Mouse (Mus musculus): ENCODE results near the gene Sptb.

The Sptb gene

DNA sequence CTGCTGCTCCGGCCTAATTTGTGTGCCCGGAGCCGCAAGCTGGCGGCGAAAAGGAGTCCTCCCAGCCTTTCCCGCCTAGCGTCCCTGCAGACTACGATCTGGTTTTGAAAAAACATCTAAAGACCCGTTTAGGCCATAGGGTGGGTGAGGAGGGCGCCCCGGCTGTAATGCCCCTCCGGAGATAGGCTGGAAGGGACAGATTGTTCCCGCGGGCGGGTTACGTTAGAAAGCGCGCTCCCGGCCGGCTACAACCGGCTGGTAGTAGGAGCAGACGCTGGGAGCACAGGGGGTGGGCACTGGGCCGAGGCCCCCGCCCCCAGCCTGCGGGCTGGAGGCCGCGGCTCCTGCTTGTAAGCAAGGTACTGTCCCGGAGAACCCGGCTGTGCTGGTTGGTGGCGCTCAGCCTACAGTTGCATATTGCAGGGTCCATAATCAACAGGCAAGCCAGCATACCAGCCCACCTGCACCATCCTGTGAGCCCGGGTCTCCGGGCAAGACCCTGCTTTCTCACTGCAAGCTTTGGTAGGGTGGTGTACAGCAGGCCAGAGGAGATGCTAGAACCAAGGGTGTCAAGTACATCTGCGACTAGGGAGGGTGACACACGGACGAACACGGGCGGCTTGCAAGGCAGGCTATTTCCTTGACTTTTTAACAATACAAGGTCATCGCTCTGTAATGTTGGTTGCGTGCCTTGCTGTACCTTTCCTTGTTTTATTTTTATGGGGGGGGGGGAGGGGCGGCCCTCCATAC is at the start of gene Sptb:
Gene Sptb, minus strand, starts transcription at position 197 of the 750 bp plus-strand sequence.
- DNase-seq (ENCODE audit: low read depth in 1 of 2, low spot score in 2 of 2), result no peak

DNA sequence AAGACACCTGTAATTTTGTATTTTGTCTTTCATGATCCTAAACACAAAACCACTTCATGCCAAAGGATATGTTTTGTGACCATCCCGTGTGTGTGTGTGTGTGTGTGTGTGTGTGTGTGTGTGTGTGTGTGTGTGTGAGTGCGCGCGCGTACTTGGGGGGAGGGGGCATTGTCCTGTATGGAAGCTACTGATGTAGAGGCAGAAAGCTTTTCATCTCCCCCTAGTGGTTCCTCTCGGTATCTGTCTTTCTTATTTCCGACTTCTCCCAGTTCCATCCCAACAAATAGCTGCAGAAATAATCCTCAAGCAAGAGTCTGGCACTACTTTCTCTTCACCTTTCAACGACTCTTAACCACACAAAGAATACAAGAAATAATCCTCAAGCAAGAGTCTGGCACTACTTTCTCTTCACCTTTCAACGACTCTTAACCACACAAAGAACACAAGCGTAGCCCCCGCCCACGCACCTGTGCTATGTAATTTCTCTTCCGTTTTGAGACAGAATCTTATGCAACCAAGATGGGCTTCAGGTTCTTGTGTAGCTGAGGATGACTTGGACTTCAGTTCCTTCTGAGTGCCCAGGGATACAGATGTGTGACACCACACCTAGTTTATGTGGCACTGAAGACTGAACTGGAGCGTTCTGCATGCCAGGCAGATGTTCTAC is 42.4 kb upstream of the Sptb start:
- no peak for DNase-seq (ENCODE audit: low read depth in 1 of 2, low spot score in 2 of 2)

DNA sequence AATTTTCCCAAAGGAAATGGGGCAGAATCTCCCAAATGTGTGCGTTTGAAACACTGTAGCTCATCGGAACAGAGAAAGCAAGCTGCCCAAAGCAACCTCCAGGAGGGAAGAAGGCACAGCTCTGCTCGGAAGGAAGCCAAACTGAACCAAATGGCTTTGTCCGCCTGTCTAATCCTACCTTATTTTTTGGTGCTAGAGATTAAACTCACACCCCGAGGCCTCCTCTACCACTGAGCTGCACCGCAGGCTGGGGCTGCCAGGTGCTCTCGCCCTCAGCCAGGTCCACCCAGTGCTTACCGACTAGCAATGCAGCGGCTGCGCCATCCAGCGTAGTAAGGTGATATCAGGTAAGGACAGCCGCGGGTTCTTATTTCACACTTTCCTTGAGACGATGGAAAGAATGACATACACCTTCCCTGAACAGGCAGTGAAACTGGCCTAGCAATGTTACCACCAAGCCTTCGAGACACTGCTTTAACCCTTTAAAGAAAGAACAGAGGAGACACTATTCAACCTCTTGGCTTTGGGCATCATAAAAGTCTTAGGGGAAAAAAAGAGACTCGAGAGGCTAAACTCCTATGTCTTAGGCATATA is 40.6 kb upstream of the Sptb start:
- DNase-seq (ENCODE audit: low read depth in 1 of 2, low spot score in 2 of 2), result no peak

DNA sequence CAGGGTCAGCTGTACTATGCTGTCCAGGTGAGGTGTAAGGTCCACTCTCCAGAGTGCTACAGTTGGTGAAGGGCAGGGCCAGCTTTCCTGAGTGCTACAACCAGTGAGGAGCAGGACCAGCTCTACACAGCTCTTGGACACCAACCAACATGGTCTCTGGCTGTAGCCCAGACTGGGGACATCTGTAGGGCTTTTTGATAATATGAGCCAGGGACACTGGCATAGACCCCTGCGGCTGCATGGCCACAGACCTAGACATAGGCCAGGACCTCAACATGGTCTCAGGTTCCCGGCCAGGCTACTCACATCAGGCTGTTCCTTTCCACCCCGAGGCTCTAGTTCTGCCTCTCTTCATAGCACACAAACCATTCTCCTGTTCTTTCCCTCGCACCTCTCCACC is 17.6 kb upstream of the Sptb start:
- no peak for DNase-seq (ENCODE audit: low read depth in 1 of 2, low spot score in 2 of 2)

DNA sequence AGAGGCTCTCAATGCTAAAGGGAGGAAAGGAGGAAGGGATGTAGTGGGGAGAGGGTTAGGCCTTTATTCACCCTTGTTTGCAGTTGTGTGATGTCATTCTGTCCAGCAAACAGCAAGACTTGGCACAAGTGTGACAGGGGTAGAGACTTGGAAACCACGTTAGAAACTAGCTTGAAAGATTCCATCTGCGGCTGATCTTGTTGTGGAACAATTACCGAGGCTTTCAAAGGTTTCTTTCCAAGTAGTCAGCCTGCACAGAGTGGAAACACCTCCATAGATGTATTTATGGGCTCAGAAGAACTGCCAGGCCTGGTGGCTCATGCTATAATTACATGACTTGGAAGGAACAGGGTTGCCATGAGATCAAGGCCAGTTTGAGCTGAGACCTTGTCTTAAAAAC is 11.7 kb upstream of the Sptb start:
- no peak for DNase-seq (ENCODE audit: low read depth in 1 of 2, low spot score in 2 of 2)

DNA sequence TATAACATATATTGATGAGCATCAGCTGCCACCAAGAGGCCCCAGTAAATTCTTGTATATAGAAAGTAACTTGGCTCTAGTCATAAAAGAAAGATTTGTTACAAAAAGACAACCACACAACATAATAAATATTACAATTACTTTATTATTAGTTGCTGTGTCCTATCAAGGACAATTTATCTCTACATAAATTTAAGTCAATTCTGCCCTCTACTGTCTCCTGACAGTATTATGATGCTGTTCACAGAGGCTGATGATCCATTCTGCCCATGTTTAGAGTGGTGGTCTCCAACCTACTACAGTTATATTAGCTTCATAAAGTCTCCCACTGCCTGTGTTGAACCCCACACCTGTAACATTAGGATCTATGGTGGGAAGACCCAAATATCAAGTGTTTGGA is 10.2 kb upstream of the Sptb start:
- DNase-seq (ENCODE audit: low read depth in 1 of 2, low spot score in 2 of 2), result no peak

DNA sequence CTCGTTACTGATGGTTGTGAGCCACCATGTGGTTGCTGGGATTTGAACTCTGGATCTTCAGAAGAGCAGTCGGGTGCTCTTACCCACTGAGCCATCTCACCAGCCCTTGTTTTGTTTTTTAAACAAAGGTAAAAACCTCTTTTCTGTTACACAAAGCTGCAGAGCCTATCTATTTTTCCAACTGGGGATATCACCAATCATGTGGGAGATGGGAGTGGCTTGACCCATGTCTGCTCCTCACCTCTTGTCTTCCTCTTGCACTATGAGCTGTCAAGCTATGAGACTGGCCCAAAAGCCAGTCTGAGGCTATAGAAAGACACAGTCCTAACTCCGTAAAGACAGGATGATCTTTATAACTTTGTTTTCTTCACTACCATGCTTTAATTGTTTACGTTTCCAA is 8.0 kb upstream of the Sptb start:
- DNase-seq (ENCODE audit: low read depth in 1 of 2, low spot score in 2 of 2), result no peak

DNA sequence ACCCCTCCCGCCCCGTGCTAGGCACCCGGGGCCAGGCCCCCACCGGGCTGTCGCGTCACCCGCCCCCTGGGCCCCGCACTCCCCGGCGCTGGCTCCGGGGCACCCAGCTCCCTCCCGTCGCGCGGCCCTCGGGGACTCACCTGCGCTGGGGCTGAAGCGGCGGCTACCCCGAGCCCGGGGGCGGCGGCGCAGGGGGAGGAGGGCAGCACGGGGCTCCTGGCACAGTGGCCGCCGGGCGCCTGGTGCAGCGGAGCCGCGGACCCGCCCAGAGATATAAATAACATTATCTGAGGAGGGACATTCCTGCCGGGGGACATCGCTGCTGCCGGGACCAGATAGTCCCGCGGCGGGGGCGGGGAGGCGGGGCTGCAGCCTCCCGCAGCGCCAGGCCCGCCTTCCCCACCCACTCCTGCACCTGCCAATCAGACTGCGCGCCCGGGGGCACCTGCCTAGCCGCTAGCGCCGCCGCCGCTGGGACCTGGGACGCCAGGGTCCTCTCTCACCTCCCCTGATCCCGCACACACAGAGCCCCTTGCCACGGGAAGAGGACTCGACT is 474 bp downstream of the Sptb start:
- no peak for DNase-seq (ENCODE audit: low read depth in 1 of 2, low spot score in 2 of 2)

DNA sequence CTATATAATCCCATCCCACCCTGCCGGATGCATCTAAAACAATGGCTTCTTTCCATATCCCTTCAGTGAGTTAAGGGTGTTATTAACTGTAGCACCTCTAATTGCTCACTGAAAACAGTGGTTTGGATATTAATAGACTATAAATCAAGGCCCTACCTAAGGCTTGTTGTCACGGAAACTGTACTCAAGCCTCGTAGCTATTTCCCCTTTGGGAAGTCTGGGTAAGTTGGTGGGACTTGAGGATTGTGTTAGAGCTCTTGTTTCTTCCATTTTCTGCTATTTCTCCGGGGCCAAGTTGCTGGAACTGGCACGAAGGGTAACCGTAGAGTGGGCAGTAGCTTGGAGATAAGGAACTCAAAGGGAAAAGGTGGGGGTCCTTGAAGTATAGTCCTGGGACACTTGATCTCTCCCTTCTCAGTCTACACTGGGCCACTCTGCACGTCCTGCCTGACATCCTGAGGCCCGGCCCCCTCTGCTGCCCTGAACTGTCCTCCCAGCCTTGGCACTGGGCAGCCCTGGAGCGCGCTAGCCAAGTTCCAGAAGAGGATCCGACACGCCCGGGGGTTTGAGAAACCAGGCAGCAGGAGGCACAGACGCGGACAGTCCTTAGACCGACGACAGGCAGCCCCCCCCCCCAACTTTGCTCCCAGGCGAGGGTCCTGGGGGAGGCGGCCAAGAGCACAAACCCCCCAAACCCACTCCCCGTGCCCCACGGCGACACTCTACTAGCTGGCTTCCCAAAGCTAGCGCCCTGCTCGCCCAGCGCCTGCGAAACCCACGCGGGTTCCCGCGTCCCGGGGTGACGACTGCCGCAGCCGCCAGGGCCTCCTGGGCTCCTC is 1.2 kb downstream of the Sptb start:
- no peak for DNase-seq (ENCODE audit: low read depth in 1 of 2, low spot score in 2 of 2)

DNA sequence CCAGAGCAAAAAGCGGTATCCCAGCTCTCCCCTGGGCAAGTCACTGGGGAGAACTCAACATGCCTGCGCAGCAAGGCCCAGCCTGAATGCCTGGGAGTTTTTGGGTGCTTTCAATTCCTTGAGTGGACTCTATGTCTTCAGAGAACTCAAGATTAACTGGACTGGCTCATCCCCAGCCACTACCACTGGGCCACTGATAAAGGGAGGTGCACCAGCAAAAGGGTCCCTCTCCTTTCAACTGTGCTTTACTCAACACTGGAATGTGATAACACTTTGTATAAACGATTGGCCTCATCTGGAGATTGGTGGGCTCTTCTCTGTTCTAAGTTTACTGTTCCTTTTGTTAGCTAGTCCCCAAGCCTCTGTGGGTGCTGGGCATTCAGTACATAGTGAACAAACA is 2.2 kb downstream of the Sptb start:
- DNase-seq (ENCODE audit: low read depth in 1 of 2, low spot score in 2 of 2), result no peak

DNA sequence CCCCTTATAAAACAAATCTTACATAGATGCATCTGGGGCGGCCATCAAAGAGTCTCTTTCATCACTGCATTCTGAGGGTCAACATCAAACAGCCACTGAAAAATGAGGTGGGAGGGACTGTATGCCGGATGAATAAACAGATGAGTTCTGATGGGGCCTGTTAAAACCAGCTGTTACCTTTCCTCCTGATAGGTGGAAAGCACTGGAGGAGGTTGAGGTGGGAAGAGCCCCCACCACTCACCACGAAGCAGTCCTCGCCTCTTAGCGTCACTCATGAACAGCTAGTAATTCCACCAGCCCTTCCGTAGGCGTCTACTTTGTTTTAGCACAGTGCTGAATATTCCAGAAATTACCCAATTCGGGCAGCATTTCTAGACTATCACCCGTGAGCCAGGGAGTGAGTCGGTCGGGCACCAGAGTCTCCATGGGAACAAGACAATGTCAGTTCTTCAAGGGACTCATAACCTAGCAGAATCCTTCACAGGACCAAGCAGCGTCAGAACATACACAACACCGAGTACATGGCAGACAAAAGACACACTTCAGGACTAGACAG is 13.9 kb downstream of the Sptb start:
- no peak for DNase-seq (ENCODE audit: low read depth in 1 of 2, low spot score in 2 of 2)

DNA sequence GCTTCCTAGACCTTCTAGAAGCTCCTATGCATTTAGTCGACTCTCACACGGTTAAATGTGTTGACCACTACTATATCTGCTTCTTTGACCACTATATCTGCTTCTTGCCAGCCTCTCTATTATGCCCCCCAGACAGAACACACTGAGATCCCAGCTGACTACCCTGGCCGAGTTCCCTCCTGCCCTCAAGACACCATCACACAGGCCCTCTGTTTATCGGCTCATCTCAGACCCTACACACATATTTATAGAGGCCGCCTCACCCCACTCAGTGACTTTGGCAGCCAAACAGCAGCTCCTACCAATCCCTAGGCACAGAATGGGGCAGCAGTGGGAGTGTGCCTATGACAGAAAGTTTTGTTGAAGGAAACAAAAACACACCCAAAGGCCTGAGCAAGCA is 14.6 kb downstream of the Sptb start:
- no peak for DNase-seq (ENCODE audit: low read depth in 1 of 2, low spot score in 2 of 2)

DNA sequence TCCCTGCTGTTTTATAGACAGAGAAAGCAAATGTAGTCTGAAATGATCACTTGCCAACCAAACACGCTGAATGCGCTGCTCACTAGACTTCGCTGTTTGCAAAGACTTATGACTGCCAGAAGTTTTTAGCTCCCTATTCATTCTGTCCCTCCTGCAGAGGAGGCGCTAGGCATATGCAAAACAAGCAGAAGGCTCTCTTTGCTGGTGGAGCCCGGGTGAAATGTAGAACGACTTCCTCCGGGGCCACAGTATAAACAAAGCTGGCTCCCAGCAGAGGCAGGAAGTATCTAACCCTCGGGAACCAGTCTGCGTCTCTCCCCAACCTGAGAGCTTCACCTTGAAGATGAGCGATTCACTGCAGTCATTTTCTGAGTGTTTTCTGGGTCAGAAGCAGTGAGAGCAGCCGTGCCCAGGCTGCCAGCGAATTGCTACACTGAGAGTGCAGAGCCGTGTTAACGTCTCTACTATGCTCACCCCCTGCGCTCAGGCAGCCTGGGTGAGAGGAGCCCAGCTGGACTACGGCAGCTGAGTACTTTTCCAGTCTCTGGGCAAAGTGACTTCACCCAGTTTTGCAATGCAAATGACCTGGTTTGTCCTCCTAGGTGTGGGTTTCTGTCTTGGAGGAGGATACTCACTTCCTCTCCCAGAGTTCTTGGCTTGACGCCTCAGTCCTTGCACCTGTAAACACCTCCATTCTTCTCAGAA is 15.4 kb downstream of the Sptb start:
- no peak for DNase-seq (ENCODE audit: low read depth in 1 of 2, low spot score in 2 of 2)

DNA sequence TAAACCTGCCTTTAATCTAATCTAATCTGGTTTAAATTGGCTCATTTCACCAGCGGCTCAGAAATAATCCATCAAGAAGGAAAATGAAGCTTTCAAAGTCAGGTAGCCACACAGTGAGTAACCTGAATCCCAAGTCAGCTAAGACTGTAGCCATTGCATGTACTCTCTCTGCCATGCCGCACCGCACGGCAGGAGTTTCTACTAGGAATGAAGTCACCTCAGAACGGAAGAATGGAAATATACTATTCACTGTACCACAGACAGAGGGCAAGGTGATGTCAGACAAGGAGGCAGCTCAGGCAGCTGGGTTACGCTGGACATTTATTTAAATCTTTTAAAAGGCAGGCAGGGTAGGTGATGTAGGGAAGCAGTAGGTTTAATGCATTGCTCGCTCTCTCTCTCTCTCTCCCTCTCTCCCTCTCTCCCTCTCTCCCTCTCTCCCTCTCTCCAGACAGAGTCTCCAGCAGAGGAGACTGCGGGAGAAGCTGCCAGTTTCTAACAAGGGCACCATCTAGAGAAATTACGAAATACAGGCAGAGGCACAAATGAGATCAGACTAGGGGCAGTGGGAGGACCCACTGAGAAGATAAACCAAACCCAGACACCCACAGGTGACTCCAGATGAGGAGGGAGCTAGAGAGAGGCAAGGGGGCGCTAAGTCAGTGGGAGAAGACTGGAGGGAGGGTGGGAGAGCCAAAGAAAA is 22.7 kb downstream of the Sptb start:
- DNase-seq (ENCODE audit: low read depth in 1 of 2, low spot score in 2 of 2), result no peak

DNA sequence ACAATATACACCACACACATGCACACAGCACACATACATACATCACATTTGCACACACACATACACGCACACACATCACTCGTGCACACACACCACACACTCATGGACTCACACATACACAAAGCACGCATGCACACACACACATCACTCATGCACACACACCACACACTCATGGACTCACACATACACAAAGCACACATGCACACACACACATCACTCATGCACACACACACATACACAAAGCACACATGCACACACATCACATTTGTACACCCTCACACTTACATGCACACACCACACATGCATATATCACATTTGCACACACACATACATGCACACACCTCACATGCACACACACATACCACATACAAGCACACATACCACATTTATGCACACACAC is 24.7 kb downstream of the Sptb start:
- no peak for DNase-seq (ENCODE audit: low read depth in 1 of 2, low spot score in 2 of 2)

DNA sequence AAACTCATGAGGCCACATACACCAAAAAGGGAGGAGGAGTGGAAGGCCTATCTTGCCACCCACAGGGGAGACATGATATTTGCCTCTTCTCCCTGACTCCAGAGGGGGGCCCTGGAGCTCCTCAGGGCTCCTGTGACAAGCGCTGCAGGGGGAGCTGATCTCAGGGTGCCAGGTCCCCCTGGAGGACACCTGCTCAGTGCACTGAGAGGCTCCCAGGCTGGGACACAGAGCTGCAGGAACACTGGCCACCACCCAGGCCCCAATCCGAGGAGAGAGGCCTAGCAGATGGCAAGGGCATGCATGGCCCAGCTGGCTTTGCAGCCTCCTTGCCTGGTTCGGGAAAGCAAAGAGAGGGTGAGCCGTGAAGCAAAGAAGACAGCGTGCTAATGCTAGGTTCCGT is 25.9 kb downstream of the Sptb start:
- no peak for DNase-seq (ENCODE audit: low read depth in 1 of 2, low spot score in 2 of 2)

DNA sequence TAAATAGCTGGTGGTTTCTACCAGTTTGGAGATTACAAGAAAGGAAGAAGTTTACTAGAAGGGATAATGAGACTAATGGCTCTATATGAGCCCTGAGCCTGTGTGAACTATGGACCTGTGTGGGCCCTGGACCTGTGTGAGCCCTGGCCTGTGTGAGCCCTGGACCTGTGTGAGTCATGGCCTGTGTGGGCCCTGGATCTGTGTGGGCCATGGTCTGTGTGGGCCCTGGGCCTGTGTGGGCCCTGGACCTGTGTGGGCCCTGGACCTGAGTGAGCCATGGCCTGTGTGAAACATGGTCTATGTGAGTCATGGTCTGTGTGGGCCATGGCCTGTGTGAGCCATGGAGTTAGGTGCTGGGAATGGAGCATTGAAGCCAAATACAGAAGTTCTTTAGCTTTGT is 28.4 kb downstream of the Sptb start:
- no peak for DNase-seq (ENCODE audit: low read depth in 1 of 2, low spot score in 2 of 2)

DNA sequence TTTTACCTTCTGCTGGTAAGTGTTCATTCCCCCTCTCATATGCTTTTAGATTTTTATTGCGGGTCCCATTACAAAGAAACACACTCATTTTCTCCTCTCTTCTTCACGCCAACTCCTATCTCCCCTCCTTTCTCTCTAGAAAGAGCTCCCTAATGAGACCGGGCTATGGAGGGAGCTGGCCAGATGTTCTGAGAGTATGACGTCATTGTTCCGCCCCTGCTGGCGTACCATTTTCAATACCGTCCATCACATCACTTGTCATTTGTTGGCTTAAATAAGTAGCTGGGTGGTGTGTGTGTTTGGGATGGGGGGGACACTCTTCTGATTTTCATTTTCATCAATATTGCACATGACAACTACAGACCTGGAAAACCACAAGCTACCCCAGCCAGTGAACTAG is 33.3 kb downstream of the Sptb start:
- DNase-seq (ENCODE audit: low read depth in 1 of 2, low spot score in 2 of 2), result no peak

DNA sequence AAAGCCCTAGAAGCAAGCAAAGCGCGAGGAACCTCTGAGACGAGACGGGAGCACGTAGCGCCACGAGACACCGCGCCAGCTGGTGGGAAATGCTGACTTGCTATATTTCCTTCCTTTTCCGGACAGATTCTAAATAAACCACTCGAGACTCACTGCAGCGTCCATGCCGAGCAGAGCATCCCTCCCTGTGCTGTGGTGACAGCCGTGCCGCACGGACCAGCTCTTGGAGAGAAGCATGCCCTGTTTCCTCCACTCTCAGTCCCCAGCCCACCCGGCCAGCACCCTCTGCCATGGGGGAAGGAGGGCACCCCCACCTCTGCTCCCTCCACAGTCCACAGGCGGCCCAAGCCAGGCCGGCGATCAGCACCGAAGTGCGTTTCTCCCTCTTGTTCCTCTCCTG is 33.9 kb downstream of the Sptb start:
- no peak for DNase-seq (ENCODE audit: low read depth in 1 of 2, low spot score in 2 of 2)

DNA sequence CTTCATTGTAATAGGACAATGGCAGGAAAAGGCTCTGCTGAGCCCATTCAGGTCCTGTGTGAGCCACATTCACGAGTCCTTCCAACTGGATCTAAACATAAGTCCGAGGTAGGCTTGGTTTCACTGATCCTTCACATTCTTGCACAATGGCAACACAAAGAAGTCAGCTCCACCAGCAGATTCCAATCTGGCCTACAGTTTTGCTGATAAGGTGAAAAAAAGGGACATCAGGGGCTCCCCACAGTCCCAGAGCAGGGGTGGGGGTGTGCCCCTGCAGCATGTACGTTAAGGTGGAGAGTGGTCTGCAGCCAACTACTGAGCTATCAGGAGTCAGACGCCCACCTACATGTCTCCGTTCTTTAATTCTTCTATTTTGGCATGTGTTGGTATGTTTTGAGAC is 35.0 kb downstream of the Sptb start:
- DNase-seq (ENCODE audit: low read depth in 1 of 2, low spot score in 2 of 2), result no peak

Measured in monocyte, adult 2 months (primary cell).